Mouse (Mus musculus): Measurements from ENCODE around the gene Scube2.

- no peak for TF ChIP-seq USF1 (IDR thresholded peaks at IDR 0.05; ENCODE audit: low read depth, low read length)
- TF ChIP-seq EP300 (IDR thresholded peaks at IDR 0.05; ENCODE audit: low read length) = no peak
- no peak for TF ChIP-seq CTCF (conservative IDR thresholded peaks at IDR 0.05 in 1 of 2, IDR thresholded peaks at IDR 0.05 in 1 of 2; ENCODE audit: low read depth in 2 of 2, low read length in 2 of 2)
Observed at GRCm38 (mm10) chr7:109848867-109849733, 16.4 kb downstream of the Scube2 start.
